Mouse (Mus musculus): ENCODE data around the gene Ccdc115.

DNA sequence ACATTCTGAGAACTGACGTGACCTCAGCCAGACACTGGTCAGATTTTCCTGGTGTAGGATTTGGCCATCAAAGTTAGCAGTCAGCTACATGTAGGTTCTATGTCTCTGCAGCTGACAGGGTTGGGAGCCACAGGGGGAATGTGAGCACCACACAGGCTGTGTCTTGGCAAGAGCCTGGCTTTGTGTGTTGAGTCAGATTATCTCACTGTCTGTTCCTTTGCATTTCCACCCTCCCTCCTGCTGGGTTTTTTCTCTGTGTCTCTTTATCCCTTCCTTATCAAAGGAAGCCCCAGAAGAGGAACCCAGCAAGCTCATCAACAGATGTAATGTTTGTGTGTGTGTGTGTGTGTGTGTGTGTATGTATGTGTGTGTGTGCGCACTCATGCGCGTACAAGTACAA, 43.2 kb downstream of the Ccdc115 start:
- TF ChIP-seq EP300 (IDR thresholded peaks at IDR 0.05; ENCODE audit: insufficient read depth, low read depth, low read length) (no peak), POLR2A (IDR thresholded peaks at IDR 0.05; ENCODE audit: insufficient read depth, low read length) (no peak), CTCF (IDR thresholded peaks at IDR 0.05; ENCODE audit: low read depth, low read length) (no peak)

All from ES-Bruce4 (cell line).